Mouse (Mus musculus): ENCODE measurements around the gene Zfand6. TPM values are rescaled to one million over a fixed set of nuclear protein-coding genes. Genes with fewer than 3 reads are reported as not detected.
A peak's percentile ranks its signal among the peaks of the same experiment; 100 is the strongest.

Zfand6 gene
- polyA plus RNA-seq, 1 experiment from 2014 or later: 185 TPM

DNA sequence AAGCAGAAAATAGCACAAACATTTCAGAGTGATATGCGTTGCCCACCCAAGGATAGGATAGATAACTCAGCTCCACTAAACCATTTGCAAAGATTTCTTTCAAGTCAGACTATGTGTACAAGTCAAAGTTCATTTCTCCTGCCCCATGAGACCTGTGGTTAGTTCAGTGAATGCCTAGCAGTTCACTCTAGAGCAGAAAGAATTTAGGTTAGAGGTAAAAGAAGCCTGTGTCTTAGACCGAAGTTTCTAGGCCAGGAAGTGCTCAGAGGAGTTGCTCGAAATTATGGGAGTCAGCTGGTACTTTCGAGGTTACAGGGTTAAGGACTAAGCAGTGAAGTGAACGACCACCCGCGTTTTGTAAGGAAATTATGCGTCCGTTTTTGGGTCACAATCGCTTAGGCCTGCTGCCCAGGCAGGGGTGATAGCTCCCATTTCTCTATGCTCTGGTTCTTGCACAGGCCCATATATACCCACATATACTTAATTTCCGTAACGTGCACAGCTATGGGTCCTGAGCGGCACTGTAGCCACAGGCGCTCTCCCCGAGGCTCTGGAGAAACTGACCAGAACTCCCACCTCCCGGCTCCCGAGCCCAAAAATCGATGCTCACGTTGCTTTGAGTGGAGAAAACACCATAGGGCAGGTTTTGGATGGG, 84.6 kb downstream of the Zfand6 start:
- 8% methylated on average over 19 of the region's 19 CpGs for WGBS
- Histone ChIP-seq H3K36me3 (no peaks in the 10 kb centered on the region), H3K9ac (peak overlapping the region; percentile 47), H3K4me2 (peak overlapping the region; percentile 93), H3K4me1 (peaks cover 10% of the 10 kb centered on the region; the same call in 1 of the 2 replicates), H3K27ac (no peak overlapping the region), H3K9me3 (no peaks in the 10 kb centered on the region), H3K4me3 (peak overlapping the region; percentile 64), H3K27me3 (no peaks in the 10 kb centered on the region)
- no peak for ATAC-seq (ENCODE audit: borderline replicate concordance, extremely low read depth, low FRiP score, low TSS enrichment)

DNA sequence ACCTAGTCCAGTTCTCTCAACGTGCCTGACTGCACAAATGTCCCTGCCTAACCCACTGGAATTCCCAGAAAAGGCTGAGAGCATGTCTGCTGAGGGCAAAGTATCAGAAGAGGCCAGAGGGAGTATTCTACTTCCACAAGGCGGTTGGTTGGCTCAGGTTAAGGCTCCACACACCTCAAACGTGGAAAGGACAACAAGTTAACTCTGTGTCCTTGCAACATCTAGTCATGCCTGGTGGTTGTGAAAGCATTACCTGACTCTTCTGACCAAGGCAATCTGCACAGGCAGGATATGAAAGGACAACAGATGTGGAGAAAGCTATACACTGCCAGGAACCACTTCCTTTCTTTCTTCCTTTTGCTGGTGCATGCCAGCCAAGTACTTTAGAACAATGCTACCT, 85.3 kb downstream of the Zfand6 start:
- Histone ChIP-seq H3K36me3 (no peaks in the 10 kb centered on the region), H3K4me2 (peak overlapping the region; percentile 93; the same call in 1 of the 2 replicates), H3K27me3 (no peaks in the 10 kb centered on the region), H3K4me3 (no peak overlapping the region), H3K27ac (no peak overlapping the region), H3K9me3 (no peaks in the 10 kb centered on the region), H3K4me1 (peaks cover 10% of the 10 kb centered on the region; the same call in 1 of the 2 replicates), H3K9ac (no peak overlapping the region)
- WGBS: 64% methylated on average over 3 of the region's 3 CpGs
- no peak for ATAC-seq (ENCODE audit: borderline replicate concordance, extremely low read depth, low FRiP score, low TSS enrichment)

DNA sequence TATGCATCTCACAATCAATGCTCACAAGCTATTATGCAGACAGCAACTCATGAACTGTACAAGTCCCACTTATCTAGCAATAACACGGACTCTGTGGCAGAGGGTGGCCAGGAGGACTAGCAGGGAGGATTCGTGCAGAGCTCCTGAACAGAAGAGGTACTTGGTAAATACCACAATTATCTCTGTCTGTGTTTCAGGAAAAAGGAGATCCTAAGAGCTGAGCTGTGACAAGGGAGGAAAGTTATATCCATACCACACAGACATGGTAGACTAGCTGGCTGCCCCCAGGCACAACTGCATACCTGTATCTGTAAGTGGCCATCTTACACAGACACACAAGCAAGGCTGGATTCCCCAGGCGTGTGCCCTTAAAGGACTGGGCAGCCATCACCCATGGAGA, 88.4 kb downstream of the Zfand6 start:
- no peak overlapping the region for H3K27ac ChIP-seq
- H3K36me3 ChIP-seq: no peaks in the 10 kb centered on the region
- H3K27me3 ChIP-seq: no peaks in the 10 kb centered on the region
- no peaks in the 10 kb centered on the region for H3K9me3 ChIP-seq
- H3K4me3 ChIP-seq: no peak overlapping the region
- no peak overlapping the region for H3K4me2 ChIP-seq
- peaks cover 7% of the 10 kb centered on the region; the same call in 1 of the 2 replicates for H3K4me1 ChIP-seq
- 75% methylated on average over 3 of the region's 3 CpGs for WGBS
- ATAC-seq (ENCODE audit: borderline replicate concordance, extremely low read depth, low FRiP score, low TSS enrichment): no peak
- H3K9ac ChIP-seq: no peak overlapping the region

DNA sequence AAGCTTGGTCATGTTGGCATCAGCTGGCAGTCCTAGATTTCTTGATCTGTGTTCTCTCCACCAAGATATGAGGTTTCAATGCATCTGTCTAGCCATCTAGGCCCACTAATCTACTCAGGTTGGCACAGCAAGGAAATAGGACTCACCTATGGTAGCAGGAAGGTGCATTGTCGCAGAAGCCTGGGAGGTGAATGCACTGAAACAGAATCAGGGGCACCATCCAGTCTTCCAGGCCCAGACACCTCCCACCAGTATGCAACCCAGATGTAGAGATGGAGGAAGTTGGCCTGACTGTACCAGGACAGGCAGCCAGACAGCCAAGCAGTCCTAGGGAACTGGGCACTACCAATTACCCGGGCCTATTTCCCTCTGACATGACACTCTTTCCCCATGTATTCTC, 89.1 kb downstream of the Zfand6 start:
- H3K4me3 ChIP-seq: no peak overlapping the region
- WGBS: 90% methylated on average over 2 of the region's 2 CpGs
- H3K36me3 ChIP-seq: no peaks in the 10 kb centered on the region
- no peaks in the 10 kb centered on the region for H3K27me3 ChIP-seq
- H3K9me3 ChIP-seq: no peaks in the 10 kb centered on the region
- H3K4me2 ChIP-seq: no peak overlapping the region
- no peak overlapping the region for H3K27ac ChIP-seq
- H3K4me1 ChIP-seq: peaks cover 6% of the 10 kb centered on the region; the same call in 1 of the 2 replicates
- H3K9ac ChIP-seq: no peak overlapping the region
- ATAC-seq (ENCODE audit: borderline replicate concordance, extremely low read depth, low FRiP score, low TSS enrichment): no peak

DNA sequence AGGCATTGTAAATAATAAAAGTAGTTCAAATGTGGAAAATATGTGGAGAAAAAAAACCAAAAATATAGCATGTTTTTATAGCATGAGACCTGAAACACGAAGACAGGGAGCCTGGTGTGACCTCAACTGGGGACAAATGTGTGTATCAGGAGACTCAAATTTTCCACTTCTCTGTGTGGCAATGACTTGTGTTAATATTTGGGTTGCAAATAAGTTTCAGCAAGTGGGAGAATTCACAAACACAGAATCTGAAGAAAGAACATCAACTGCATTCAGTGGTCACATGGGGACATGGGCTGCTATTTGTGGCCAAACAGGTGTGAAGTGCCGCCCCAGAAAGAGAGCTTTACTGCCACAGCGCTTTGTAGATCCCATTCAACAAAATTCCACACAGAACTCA, 93.1 kb downstream of the Zfand6 start:
- no peak overlapping the region for H3K27ac ChIP-seq
- H3K9me3 ChIP-seq: no peaks in the 10 kb centered on the region
- no peaks in the 10 kb centered on the region for H3K27me3 ChIP-seq
- H3K4me1 ChIP-seq: no peaks in the 10 kb centered on the region
- H3K4me3 ChIP-seq: no peak overlapping the region
- H3K9ac ChIP-seq: no peak overlapping the region
- ATAC-seq (ENCODE audit: borderline replicate concordance, extremely low read depth, low FRiP score, low TSS enrichment): no peak
- 75% methylated on average over 3 of the region's 3 CpGs for WGBS
- H3K36me3 ChIP-seq: no peaks in the 10 kb centered on the region
- H3K4me2 ChIP-seq: no peak overlapping the region

DNA sequence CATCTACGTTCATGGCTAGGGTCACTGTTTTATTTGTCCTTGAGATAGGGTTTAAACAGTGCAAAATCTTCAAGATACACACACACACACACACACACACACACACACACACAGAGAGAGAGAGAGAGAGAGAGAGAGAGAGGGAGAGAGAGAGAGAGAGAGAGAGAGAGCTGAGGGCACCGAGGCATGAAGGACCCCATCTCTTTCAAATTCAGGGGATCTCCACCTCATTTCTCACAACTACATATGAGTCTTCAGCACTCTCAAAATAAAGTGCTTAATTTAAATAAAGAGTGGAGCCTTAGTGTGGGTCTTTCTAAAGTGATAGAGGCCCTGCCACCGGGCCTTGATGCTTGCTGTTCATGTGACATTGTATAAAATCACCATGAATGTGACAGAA, 93.8 kb downstream of the Zfand6 start:
- Histone ChIP-seq H3K36me3 (no peaks in the 10 kb centered on the region), H3K9me3 (no peaks in the 10 kb centered on the region), H3K4me3 (no peak overlapping the region), H3K4me1 (no peaks in the 10 kb centered on the region), H3K27me3 (no peaks in the 10 kb centered on the region), H3K4me2 (no peak overlapping the region), H3K27ac (no peak overlapping the region), H3K9ac (no peak overlapping the region)
- no peak for ATAC-seq (ENCODE audit: borderline replicate concordance, extremely low read depth, low FRiP score, low TSS enrichment)
- 90% methylated on average over 3 of the region's 3 CpGs for WGBS

DNA sequence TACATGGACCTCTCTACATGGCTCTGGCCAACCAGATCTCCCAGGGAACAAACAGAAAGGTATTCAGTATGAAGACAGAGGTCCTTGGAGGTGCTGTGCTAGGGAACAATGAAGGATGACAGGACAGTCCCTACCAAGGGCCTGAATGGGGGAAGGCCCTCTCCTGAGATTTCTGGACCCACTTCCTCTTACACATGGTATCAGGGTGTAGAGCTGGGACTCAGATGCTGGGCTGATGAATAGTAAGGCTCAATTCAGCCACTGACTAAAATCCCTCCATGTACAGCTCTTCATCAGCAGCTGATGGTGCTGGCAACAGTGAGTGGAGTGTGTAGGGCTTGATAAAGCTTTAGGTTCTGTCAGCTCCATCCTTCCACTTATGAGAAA, 94.8 kb downstream of the Zfand6 start:
- H3K4me3 ChIP-seq: no peak overlapping the region
- peak; percentile 19; the same call in 1 of the 2 replicates for ATAC-seq (ENCODE audit: borderline replicate concordance, extremely low read depth, low FRiP score, low TSS enrichment)
- no peak overlapping the region for H3K9ac ChIP-seq

DNA sequence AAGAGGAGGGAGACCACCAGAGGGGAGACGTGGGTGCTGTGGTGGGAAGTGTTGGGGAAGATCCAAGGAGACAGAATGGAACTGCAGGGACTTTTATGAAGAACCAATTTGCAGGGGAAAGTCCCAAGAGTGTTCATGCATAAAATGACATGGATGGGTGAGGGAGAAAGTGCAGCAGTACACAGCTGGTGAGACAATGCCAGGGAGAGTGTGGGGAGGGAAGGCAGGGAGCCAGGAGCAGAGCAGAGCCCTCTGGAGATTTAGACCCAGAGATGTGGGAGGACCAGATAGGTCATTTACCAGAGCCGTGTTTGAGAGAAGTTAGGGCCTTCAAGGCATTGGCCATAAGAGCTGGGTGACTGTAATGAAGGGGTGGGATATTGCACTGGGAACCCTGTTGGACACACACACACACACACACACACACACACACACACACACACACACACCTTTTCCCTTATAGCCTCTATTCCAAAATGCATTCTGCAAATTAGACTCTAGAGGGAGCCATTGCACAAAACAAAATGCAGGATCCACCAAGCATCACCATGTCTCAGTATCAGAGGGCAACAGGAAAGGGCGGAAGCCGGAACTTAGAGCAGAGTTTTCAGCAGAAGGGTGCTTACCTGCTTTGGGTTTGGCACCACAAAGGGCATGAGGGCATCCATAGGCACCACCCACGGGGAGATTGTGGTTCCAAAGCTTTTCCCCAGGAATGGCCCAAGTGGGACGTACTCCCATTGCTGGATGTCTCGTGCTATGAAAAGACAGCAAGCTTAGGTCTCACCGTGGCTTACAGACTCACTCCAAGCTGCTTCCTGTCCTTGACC, 95.5 kb downstream of the Zfand6 start:
- ATAC-seq (ENCODE audit: borderline replicate concordance, extremely low read depth, low FRiP score, low TSS enrichment): peak; percentile 69; the same call in 1 of the 2 replicates
- H3K9me3 ChIP-seq: no peaks in the 10 kb centered on the region
- 42% methylated on average over 8 of the region's 8 CpGs for WGBS
- no peaks in the 10 kb centered on the region for H3K27me3 ChIP-seq
- H3K4me1 ChIP-seq: no peaks in the 10 kb centered on the region
- no peak overlapping the region for H3K4me2 ChIP-seq
- no peak overlapping the region for H3K27ac ChIP-seq
- no peak overlapping the region for H3K9ac ChIP-seq
- no peaks in the 10 kb centered on the region for H3K36me3 ChIP-seq
- H3K4me3 ChIP-seq: no peak overlapping the region

More for the DNA sequence above, 94.8 kb downstream of the Zfand6 start:
- no peaks in the 10 kb centered on the region for H3K27me3 ChIP-seq
- H3K27ac ChIP-seq: no peak overlapping the region
- no peaks in the 10 kb centered on the region for H3K36me3 ChIP-seq
- no peaks in the 10 kb centered on the region for H3K4me1 ChIP-seq
- H3K9me3 ChIP-seq: no peaks in the 10 kb centered on the region
- no peak overlapping the region for H3K4me2 ChIP-seq

DNA sequence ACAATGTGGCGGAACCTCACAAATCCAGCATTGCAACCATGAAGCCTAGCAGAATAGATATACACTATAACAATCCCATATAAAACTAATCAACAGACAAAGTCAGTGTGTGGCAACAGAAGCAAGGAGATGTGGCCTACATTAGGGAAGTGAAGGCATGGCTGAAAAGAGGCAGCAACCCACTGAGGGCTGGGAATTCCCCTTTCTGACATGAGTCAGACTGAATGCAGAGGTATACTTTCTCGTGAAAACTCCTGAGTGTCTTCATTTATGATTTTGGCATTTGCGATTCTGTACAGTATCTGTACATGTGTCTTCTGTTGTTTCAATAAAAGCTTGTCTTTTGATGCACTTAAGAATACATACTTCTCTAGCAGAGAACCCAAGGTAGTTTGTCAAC, 98.4 kb downstream of the Zfand6 start:
- 88% methylated on average over 3 of the region's 3 CpGs for WGBS
- no peaks in the 10 kb centered on the region for H3K27me3 ChIP-seq
- H3K9ac ChIP-seq: no peak overlapping the region
- H3K36me3 ChIP-seq: no peaks in the 10 kb centered on the region
- ATAC-seq (ENCODE audit: borderline replicate concordance, extremely low read depth, low FRiP score, low TSS enrichment): no peak
- no peaks in the 10 kb centered on the region for H3K4me1 ChIP-seq
- no peaks in the 10 kb centered on the region for H3K9me3 ChIP-seq
- H3K4me2 ChIP-seq: no peak overlapping the region
- H3K4me3 ChIP-seq: no peak overlapping the region
- no peak overlapping the region for H3K27ac ChIP-seq

DNA sequence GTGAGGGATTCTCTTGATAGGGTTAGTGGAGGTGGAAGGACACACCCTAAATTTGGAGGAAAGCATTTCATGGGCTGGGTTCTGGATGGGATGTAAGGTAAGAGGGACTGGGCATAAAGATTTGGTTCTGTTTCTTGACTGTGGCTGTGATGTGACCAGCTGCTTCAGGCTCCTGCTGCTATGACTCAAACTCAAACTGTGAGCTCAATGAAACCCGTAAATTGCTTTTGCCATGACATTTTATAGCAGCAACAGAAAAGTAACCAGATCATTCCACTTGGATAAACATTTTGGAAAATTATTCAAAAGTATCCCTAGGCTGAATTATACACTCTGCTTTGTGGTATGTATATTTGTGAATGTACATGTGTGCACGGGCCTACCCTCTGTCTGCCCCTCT, 99.1 kb downstream of the Zfand6 start:
- ATAC-seq (ENCODE audit: borderline replicate concordance, extremely low read depth, low FRiP score, low TSS enrichment): no peak
- WGBS: 87% methylated on average over 2 of the region's 2 CpGs

DNA sequence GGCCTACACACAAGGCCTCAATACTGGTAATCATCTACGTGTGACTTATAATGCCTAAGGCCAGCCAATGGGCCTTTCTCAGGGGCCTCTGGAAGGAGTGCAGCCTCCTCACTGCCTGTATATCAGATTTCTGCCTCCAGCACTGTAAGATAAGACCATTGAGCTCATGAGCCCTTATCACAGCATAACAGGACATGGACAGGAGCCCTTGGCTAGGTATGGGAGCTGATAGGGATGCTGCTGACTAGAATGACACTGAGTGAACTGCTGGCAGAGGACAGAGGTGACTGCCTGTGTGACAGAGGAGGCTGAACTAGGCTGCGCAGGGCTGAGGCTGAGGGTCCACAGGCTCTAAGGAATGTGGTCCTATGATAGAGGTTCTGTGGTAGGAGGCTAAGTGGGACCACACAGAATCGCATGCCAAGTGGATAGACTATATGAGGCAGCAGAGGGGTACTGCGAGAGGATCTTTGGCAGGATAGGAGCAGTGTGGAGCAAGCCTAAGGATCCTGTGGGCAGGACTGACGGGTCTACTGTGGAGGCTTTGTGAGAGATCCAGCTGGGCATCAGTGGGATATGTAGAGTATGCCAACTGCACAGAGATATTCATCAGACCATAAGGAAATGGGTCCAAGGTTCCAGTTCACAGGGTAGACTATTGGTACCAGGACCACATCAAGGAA, 102.5 kb downstream of the Zfand6 start:
- H3K9ac ChIP-seq: no peak overlapping the region
- no peaks in the 10 kb centered on the region for H3K4me1 ChIP-seq
- H3K4me2 ChIP-seq: no peak overlapping the region
- no peak overlapping the region for H3K4me3 ChIP-seq
- no peaks in the 10 kb centered on the region for H3K27me3 ChIP-seq
- WGBS: 91% methylated on average over 5 of the region's 5 CpGs
- ATAC-seq (ENCODE audit: borderline replicate concordance, extremely low read depth, low FRiP score, low TSS enrichment): peak; percentile 57; the same call in 1 of the 2 replicates
- H3K27ac ChIP-seq: no peak overlapping the region
- H3K9me3 ChIP-seq: no peaks in the 10 kb centered on the region
- no peaks in the 10 kb centered on the region for H3K36me3 ChIP-seq

More for the DNA sequence above, 99.1 kb downstream of the Zfand6 start:
- Histone ChIP-seq H3K27ac (no peak overlapping the region), H3K9me3 (no peaks in the 10 kb centered on the region), H3K36me3 (no peaks in the 10 kb centered on the region), H3K27me3 (no peaks in the 10 kb centered on the region), H3K9ac (no peak overlapping the region), H3K4me1 (no peaks in the 10 kb centered on the region), H3K4me3 (no peak overlapping the region), H3K4me2 (no peak overlapping the region)
